Mouse (Mus musculus) spleen, adult 12 weeks (tissue): ENCODE measurements around the gene Cenpt.

Experiments used
- DNase-seq: peaks from one replicate; pipeline ENCODE4 v3.0.0; 2022; ENCODE audit warnings: low spot score

Cenpt gene

DNA sequence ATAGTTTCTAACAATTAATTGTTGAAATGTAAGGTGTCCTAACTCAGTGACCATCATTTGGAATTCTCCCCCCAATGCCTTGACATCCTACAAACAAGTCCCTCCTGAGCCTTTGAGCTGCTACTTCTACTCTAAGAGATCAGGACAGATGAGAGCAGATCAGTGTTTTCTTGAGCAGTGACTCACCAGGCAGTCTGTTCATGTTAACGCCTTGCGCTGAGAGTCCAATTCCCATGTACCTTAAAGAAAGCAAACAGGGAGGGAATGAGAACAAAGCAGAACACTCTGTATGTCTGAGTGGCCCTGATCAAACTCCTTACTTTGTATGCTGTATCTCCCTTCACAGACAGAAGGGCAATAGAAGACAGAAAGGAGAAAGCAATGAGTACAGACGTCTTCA, 47.7 kb downstream of the Cenpt start:
- DNase-seq, result no peak

DNA sequence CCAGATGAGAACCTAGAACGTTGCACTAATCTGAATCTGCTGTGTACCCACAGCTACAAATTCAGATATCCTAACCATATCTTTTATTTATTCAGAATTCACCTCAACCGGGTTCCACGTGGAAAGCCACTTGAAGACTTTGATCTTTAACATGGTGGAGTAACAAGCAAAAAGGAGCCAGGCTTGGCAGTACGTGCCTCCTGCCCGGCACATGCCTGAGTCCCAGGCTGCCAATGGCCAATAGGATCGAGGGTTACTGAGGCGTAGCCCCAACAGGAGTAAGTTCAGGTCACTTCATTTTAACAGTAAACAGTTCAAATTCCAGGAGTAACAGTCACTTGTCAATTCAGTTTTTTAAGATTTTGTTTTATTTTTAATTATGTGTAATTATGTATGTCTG, 48.3 kb downstream of the Cenpt start:
- no peak for DNase-seq

DNA sequence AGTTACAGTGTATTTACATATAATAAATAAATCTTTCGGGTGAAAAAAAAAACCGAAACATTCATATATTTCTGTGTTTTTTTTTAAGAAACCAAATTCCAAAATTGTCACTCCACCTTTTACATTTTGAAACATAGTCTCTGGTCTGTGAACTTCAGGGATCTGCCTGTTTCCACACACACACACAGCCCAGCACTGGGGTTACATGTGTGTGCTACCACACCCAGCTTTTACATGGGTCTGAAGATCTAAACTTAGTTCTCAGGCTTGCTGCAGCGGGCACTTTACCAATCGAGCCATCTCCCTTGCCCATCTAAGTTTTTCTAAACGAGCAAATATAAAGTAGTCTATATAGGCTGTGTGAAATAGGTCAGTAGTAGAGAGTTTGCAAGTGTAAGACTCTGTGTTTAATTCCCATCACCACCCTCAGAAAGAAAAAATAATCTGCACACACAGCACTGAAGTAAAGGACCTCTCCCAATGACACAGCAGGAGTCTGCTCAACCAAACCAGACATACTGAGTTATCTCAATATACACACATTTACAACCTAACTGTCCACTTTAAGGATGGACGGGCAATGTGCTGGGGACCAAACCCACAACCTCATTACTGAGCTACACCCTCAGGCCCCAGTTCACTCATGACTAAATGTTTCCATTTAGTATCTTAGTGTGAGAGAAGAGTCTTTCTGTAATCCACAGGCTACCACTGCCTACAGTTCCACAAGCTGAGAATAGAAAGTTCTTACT, 51.7 kb downstream of the Cenpt start:
- DNase-seq, result peak; percentile 52

GRCm38 (mm10) chr8:105799091-105799812, 53.8 kb downstream of the Cenpt start:
- DNase-seq, result peak; percentile 83

GRCm38 (mm10) chr8:105798408-105798807, 54.7 kb downstream of the Cenpt start:
- DNase-seq, result no peak

DNA sequence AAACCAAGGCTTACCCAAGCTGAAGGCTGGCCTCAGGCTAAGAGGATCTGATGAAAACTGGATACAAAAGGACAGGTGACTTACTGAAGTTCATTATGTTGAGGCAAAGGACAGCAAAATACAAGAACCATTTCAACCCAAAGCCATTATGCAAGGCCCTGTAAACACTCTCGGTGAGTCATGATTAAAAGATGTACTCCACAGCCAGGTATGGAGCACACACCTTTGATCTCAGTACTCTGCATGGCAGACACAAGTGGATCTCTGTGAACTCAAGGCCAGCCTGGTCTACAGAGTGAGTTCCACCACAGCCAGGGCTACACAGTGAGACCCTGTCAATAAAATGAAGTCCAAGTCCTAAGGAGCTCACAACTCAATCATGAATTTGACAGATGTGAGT, 57.3 kb downstream of the Cenpt start:
- no peak for DNase-seq
